Mouse (Mus musculus) stomach, postnatal 0 days (tissue): ENCODE data around the gene Nckap5l.

Experiments used
- CTCF ChIP-seq: IDR thresholded peaks from 2 replicates; pipeline ENCODE4 v1.5.1; 2016; ENCODE audit warnings: antibody characterized with exemption, low read depth, mild to moderate bottlenecking, moderate library complexity
- EP300 ChIP-seq: optimal IDR thresholded peaks from 2 replicates; pipeline ENCODE3; 2016; ENCODE audit warnings: antibody characterized with exemption

DNA sequence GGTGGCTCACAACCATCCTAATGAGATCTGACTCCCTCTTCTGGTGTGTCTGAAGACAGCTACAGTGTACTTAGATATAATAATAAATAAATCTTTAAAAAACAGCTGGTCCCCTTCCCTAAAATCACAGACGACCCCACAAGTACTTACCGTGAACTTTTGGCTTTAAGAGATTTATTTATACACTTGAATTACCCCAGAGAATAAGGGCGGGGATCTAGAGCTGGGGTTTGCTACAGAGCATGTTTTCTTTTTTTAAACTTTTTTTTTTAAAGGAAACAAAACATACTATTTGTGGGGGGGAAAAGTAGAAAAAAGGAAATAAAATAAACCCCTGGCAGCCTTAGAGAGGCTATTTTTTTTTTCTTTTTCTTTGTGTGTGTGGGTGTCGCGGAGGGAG, 37.4 kb downstream of the Nckap5l start:
- peak; percentile 20; the same call in 1 of the 2 replicates for TF ChIP-seq CTCF
- TF ChIP-seq EP300: no peak
